Mouse (Mus musculus) urinary bladder, postnatal 25 days (tissue): ENCODE measurements around the gene Tmem158.

Experiments used
- DNase-seq: peaks from one replicate; pipeline ENCODE4 v3.0.0; 2022; ENCODE audit warnings: low spot score

Tmem158 gene

DNA sequence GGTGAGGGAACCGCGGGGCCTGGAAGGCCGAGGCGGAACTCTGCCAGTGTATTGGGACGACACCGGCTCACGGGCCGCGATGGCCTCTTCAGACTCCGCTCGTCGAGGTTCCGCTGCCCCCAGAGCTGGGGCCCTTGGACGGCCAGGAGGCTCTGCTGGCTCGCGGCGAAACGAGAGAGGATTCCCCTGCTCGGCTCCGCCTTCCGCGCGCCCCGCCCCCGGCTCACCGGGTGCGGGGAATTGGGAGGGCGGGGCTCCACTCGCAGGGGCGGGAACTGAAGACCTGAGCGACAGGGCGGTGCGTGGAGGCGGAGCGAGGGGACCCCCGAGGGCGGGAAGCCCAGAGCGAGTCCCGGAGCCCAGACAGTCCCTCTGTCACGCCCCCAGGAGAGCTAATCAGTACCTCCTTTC lies at the start of gene Tmem158:
Gene Tmem158 (minus strand): TSS at position 154 of the 411 bp plus-strand sequence.
- peak; percentile 71 for DNase-seq

GRCm38 (mm10) chr9:123309685-123310365 lies 49.3 kb upstream of the Tmem158 start:
- no peak for DNase-seq

DNA sequence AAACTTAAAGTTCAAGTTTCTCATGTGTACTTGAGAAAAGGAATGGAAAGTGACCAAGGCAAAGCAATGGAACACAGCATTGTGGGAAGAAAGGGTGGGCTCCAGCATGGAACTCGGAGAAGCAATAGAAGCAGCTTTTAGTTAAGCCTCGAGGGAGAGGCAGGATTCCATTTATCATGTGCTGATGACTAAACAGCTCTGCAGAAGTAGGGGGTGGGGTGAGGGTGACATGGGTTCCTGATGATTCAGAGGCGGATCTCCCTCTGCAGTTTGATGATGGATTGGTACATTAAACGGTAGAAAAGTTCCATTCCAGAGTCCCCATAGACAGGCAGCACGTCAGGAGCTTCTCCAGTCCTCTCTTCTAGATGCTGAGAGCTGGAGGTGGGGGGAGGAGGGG lies 48.5 kb upstream of the Tmem158 start:
- DNase-seq, result no peak

DNA sequence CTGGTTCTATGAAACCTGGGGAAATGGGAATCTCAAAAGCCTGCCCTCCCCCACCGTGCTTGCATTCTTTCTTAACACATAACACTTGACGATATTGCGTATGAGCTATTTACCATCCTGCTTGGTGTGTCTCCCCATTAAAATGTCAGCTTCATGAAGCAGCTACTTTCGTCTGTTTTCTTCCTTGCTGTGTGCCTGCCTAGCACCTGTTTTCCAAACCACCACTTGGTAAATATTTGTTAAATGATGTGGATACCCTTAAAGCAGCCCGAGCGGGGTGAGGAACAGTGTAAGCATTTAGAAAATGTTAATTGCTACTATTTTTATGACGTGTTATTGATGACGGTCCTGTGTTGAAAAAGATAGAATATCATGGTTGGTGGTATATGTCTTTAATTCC lies 44.4 kb upstream of the Tmem158 start:
- no peak for DNase-seq

DNA sequence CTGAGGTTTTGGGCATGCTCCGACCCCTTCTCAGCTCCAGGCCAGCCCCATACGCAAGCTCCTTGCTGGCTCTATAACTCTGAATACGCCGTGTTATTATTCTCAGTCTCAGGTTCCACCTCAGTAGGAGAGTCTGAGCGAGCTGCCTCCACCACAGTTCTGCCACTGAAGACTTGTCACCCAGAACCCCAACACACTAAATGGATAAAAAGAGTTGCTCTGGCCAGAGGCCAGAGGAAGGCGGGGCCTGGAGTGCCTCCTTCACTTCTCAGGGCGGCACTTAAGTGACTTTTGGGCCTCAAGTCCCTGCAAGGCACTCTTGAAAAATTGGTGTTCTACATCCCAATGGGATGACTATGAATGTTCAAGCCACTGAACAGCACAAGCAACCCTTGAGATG lies 43.4 kb upstream of the Tmem158 start:
- DNase-seq, result no peak

GRCm38 (mm10) chr9:123302759-123303313 lies 42.3 kb upstream of the Tmem158 start:
- DNase-seq, result no peak

GRCm38 (mm10) chr9:123297862-123298261 lies 37.3 kb upstream of the Tmem158 start:
- DNase-seq, result no peak

DNA sequence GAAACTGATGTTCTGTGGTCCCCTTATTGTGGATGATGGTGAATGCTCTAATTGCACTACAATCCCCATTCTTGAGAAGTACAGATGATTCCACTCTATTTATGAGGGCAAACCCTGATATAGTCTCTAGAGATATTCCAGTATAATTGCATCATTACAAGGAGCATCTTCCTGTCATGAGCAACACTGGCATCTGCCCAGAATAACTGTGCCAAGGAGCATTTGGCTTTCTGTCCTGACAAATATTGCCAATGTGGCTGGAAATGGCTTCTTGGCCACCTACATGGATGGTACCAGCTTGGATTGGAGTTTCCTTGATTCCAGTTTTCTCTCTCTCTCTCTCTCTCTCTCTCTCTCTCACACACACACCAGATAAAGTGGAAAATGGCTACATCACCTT lies 35.7 kb upstream of the Tmem158 start:
- DNase-seq, result no peak

GRCm38 (mm10) chr9:123294581-123294980 lies 34.0 kb upstream of the Tmem158 start:
- DNase-seq, result no peak

- no peak for DNase-seq
Observed at GRCm38 (mm10) chr9:123288378-123288777, 27.8 kb upstream of the Tmem158 start.

GRCm38 (mm10) chr9:123285623-123286022 lies 25.1 kb upstream of the Tmem158 start:
- DNase-seq, result peak; percentile 32

- DNase-seq, result no peak
Observed at GRCm38 (mm10) chr9:123280775-123281174, 20.2 kb upstream of the Tmem158 start.

- DNase-seq, result no peak
Observed at GRCm38 (mm10) chr9:123278003-123278402, 17.4 kb upstream of the Tmem158 start.

DNA sequence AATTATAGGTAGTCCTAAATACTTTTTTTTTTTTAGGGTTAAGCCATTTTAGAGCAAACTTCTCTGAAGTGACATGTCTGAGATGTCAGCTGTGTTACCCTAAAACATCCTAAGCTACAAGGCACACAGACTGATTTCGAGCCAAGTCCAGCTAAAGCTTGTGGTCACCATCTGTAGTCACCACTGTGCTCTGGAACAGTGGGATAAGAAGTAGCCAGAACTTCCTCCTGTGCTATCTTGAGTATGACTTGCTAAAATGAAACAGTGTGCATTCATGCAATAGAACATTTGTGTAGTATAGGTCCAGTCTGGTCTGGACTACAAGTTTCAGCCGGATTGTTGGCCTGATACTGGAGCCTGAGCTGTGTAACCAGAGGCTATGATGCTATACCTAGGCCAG lies 14.8 kb upstream of the Tmem158 start:
- no peak for DNase-seq

DNA sequence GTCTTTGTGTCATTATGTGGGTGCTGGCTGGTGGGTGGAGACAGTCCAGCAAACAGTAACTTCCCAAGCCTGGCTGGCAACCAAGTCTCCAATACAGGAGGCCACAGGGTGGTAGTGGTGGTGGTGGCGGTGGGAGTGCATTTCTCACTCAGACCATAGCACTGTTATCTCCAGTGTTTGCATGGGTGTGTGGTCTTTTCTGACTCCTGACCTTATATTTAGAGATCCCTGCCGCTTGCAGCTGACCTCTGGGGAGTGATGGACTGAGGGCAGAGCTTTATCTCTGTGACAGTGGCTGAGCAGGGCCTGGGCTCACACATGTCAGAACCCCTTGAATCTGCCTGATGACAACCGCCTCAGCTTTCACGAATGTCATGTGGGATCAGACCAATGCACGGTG lies 14.1 kb upstream of the Tmem158 start:
- no peak for DNase-seq

DNA sequence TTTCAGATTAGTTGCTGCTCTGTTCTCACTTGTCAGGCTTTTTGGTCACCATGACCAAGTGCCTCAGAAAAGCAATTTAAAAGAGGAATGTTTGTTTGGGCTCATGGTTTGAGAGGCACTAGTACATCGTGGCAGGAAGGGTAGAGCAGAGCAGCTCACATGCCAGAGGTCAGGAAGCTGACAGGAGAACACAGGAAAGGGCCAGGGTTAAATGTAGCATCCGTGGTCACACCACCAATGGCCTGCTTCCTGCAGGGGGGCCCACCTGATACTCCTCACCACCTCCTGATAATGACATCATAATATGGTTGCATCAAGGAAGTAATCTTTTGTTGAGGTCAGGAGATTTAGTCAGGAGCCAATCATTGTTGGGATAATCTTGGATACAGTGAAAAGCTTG lies 13.3 kb upstream of the Tmem158 start:
- DNase-seq, result no peak

DNA sequence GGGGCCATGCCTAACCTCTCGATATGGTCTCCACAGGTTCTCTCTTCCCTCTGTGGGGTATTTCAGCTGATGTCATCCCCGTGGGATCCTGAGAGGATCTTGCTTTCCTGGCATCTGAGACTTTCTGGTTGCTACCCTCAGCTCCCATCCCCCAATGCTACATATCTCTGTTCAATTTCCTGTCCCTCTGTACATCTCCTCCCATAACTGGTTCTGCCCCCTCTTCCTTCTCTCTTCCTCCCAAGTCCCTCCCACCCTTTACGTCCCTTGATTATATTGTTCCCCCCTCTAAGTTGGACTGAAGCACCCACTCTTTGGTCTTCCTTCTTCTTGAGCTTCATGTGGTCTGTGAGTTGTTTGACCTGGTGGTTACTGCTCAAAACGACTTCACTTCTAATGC lies 11.0 kb upstream of the Tmem158 start:
- DNase-seq, result no peak

GRCm38 (mm10) chr9:123269906-123270558 lies 9.5 kb upstream of the Tmem158 start:
- DNase-seq, result no peak

GRCm38 (mm10) chr9:123259896-123260610 lies 511 bp downstream of the Tmem158 start:
- DNase-seq, result peak; percentile 27

DNA sequence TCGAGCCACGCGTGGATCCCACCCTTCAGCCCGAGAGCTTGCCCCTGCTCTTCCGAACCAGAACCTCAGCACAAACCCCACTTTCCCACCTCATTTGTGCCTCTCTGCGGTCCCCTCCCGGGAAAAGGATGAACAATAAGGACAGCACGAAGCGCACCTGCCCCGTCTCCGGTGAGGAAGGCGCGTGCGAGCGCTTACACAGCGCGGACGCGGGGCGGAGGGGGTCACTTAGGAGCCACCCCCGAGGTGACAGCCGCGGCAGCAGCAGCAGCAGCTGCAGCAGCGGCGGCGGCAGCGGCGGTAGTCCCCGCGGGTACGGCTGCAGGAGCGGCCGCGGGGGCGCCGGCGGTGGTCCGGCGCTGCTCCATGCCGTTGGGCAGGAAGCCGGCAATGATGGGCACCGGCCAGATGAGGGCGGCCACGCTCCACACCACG lies 1.1 kb downstream of the Tmem158 start:
- DNase-seq, result peak; percentile 72

DNA sequence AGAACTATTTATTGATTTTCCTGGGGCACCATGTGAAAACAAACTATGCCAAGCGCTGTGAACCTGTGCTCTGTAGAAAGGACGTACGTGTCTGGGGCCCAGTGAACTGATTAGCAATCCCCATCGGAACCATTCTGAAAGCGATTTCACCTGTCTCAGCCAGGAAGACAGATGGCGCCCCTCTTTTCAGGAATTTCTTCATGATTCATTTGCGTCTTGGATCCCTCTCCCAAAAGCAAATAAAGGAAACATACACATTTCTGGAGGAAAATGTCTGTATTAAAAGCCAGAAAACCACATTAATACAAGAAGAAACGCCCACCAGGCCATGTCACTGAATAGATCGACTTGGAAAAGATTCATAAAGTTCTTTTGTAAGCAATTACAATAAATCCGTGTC lies 1.8 kb downstream of the Tmem158 start:
- no peak for DNase-seq

DNA sequence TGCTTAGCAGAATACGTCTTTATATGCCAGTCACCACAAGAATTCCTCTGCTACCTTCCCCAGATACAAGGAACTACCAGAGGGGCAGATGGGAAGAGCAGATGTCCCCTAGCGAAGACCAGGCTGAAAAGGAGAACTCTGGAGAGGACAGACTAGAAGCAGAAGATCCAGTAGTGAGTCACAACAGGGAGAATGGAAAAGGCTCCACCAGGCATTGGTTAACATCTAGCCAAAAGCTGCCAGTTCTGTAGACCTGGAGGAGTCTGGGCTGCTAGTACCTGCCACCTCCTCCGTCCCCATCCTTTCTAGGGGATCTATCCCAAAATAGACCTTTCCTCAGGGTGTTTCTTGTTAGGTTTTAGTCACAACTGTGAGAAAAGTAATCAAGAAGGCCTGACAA lies 4.8 kb downstream of the Tmem158 start:
- no peak for DNase-seq

GRCm38 (mm10) chr9:123247992-123248391 lies 12.6 kb downstream of the Tmem158 start:
- no peak for DNase-seq
